Mouse (Mus musculus) lung, postnatal 36 days (tissue): ENCODE measurements around the gene Hs3st6.

ENCODE experiments used
- DNase-seq: peaks from one replicate; pipeline ENCODE4 v3.0.0; 2022; ENCODE audit warnings: mixed read lengths

Gene Hs3st6

DNA sequence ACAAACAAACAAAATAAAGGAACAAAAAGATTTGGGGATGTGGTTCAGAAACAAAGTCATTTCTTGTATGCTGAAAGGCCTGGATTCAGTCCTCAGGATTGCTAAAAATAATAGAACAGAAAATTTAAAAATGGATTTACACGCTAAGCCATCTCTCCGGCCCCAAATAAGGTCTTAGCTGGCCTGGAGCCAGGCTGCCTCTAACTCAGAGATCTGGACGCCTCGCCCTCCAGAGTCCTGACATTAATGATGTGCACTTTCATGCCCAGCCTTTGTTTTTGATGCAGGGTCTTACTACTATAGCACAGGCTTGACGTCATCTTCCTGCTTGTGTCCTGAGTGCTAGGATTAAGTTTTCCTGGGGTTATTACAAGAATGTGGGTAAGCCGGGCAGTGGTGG, 23.7 kb upstream of the Hs3st6 start:
- no peak for DNase-seq

DNA sequence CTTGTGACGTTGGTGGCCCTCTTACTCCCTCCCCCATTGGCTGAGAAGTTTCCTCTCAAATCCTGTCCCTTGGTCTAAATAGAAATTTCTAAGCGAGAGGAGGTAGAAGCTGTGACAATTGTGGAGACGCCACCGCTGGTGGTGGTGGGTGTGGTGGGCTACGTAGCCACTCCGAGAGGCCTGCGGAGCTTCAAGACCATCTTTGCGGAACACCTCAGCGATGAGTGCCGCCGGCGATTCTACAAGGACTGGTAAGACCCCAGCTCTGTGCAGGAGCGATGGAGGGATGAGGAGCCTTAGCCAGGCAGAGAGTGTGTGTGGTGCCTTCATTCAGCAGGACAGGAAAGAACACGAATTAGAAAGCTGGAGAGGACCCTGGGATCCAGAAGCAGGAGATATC, 22.0 kb upstream of the Hs3st6 start:
- DNase-seq: no peak

DNA sequence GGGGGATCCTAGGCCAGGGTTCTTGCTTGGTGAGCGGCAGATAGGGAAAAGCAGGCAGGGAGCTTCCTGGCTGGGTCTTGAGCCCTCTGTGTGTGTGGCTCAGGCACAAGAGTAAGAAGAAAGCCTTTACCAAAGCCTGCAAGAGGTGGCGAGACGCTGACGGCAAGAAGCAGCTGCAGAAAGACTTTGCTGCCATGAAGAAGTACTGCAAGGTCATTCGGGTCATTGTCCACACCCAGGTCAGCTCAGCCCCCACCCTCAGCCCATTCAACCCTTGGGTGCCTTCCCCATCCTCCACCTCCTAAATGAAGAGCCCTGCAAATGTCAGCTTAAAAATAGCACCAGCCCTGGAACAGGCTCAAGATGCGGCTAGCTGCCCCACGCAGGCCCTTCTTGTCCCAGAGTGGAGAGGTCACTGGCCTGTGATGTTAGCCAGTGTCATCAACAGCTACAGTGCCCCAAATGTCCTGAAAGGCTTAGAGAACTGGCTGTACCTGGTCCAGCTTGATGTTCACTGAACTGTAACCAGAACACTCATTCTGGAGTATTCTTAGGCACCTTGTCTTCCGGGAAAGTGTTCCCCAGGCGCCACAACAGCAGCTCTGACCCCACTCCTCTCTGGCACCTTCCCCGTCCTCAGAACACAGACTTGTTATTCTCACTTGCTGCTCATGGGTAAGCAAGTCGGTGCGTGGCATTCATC, 20.4 kb upstream of the Hs3st6 start:
- no peak for DNase-seq

DNA sequence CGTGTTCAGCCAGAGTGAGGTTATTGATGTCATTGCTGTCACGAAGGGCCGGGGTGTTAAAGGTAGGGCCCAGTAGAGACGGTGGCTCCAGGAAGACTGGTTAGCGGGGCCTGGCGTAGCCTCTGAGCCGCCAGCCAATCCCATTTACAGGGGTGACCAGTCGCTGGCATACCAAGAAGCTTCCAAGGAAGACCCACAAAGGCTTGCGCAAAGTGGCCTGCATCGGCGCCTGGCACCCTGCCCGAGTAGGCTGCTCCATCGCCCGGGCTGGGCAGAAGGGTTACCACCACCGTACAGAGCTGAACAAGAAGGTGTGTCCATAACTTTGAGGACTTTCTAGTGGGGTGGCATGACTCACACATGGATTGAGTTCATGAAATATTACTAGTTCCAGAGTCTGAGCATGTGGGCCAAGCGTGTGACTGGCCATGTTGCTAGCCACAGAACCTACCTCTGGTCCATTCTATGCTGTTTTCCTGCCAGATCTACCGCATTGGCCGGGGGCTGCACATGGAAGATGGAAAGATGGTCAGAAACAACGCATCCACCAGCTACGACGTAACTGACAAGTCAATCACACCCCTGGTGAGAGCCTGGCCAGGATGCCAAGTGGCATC, 19.2 kb upstream of the Hs3st6 start:
- no peak for DNase-seq

DNA sequence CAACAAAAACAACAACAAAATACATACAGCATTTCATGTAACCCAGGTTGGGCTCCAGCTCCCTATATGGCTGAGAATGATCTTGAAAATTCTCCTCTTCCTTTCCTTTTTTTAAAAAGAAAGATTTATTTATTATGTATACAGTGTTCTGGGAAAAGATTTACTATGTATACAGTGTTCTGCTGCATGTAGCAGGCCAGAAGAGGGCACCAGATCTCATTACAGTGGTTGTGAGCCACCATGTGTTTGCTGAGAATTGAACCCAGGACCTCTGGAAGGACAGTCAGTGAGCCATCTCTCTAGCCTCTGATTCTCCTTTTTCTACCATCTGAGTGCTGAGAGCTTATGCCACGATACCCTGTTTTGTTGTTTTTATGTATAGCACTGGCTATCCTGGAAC, 18.3 kb upstream of the Hs3st6 start:
- peak; percentile 24 for DNase-seq

DNA sequence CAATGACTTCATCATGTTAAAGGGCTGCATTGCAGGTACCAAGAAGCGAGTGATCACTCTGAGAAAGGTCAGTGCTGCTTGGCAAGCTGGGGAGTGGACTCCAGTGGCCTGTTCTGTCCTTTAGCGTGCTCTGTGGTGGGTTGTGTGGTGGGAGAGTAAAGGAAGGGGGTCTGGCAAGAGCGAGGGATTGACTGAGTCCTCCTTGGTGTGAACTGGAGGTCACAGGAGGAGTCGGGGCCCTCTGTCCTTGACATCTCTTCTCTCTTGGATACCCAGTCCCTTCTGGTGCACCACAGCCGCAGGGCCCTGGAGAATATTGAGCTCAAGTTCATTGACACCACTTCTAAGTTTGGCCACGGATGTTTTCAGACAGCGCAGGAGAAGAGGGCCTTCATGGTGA, 17.3 kb upstream of the Hs3st6 start:
- DNase-seq: no peak

DNA sequence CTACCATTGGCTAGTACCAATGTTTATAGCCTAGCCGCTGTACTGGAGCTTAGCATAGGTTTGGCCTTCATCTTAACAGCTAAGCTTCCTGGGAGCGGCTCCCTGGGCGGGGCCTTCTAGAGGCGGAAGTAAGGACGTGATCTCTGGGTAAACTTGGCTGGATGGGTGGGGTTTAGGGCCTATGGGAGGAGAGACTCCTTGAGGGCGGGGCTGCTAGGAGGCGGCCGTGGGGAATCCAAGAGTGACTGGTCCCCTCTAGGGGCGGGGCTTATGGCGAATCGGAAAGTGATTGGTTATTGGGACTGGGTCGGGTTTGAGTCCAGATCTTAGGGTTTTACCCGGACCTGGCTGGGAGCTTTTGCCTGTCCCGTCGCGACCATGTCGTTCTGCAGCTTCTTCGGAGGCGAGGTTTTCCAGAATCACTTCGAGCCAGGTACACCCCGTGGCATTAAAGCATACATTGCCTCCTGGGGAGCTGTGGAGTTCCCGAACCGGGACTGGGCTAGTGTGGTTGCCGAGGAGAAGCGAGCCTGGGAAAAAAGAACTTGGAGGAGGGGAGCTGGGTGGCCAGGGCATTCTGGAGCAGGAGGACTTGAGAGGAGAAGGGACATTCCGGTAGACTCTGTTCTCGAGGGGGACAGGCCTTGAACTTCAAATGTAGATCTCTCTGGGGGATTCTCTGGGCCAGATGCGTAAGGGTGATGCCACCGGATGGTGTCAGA, 16.3 kb upstream of the Hs3st6 start, which contains the start of gene Msrb1:
Gene Msrb1, plus strand, starts transcription at position 313 of the 722 bp plus-strand sequence.
- peak; percentile 100 for DNase-seq

DNA sequence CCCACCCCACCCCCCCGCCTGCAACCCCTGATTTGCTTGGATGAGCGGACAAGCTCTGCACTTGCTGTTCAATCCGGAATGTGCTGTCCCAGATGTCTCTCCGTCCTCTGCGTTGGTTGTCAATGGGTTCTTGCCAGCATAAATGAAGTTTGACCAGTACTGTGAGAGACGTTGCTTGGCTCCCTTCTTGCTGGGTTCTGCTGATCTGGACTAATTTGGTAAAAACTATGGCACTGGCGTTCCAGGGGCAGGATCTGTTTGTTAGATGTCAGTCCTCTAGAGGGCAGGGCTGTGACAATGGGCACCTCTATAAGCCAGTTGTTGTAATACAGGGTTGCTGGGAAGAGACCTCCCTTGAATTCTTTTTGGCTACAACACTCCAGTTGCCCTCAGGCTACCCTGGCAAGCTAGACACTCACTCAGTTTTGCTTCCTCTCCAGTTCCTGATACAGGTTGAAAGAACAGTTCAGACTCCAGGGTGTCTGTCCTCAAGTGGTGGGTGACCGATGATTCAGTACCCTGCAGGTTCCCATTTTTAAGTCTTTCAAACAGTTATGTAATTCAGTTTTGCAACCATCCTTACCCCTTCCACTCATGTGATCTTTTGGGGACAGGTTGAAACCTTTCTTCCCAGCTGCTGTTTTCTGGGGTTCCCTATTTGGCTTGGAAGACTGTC, 15.5 kb upstream of the Hs3st6 start:
- DNase-seq: peak; percentile 50

DNA sequence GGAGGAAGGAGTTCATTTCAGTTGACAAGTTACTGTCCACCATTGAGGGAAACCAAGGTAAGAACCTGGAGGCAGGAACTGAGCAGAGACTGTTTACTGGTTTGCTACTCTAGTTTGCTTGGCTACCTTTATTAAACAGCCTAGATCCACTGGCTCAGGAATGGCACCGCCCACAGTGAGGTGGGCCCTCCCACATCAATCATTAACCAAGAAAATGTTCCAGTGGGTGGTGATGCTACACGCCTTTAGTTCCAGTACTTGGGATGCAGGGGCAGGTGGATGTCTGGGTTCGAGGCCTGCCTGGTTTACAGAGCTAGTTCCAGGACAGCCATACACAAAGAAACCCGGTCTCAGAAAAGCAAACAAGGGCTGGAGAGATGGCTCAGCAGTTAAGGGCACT, 14.6 kb upstream of the Hs3st6 start:
- DNase-seq: peak; percentile 24

DNA sequence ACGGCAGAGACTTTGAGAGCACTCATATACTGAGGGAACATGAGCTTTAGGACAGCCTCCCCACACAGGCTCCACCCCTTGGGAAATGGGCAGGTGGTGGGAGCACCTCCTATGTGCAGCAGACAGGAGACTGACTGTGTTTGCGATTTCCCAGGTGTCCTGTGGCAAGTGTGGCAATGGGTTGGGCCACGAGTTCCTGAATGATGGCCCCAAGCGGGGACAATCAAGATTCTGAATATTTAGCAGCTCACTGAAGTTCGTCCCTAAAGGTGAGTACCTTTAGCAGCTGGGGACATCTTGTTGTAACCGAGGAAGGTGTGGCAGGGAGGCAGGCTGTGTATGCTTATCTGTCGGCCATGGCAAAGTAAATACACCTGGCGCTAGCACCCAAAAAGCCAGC, 12.9 kb upstream of the Hs3st6 start:
- DNase-seq: no peak

DNA sequence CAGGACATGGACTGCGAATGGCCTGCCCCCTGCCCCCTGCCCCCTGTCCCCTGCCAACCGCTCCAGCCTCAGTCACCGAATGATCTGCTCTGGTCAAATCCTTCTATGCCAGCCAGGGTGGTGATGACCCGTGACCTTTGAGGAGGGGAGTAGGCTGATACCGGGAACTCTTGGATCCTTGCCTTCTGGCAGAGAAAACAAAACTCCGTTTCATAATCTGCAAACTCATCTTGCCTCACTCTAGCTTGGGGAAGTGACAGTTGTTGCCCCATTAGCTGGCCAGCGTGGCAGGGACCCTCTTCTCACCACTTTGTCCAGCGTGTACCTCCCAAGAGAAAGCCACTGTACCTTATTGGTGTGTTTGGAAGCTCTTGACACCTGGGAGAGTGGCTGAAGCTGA, 10.5 kb upstream of the Hs3st6 start:
- peak; percentile 63 for DNase-seq

DNA sequence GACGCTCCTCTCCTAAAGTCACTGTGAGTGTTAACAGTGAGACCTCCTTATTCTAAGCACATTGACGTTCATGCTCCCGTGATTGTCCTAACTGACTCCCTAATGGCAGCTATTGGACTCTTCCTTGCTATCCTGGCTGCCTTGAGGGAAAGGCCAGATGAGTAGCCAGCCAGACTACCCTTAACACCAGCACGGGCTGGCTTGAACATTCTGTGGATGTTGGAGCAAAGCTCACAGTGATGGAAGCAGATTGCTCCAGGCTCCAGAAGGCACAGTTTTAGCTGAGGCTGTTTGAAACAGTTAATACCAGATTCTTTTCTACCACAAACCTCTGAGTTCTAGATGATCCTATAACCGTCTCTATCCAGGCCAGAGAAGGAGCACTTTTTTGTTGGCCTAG, 8.9 kb upstream of the Hs3st6 start:
- no peak for DNase-seq

DNA sequence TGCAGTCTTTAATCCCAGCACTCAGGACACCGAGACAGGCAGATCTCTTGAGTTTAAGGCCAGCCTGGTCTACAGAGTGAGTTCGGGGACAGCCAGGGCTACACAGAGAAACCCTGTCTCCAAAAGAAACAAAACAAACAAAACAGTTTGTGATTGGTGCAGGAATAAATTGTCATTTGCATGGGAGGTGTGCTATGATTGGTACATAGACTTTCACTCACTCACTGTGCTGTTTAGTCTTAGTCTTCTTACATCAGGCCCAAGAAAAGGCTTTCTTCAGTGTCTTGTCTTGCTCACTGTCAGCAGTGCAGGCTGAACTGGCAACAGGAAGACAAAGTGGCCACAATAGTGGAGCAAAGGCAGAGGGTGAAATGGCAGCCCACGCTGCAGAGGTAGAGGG, 8.4 kb upstream of the Hs3st6 start:
- DNase-seq: no peak

DNA sequence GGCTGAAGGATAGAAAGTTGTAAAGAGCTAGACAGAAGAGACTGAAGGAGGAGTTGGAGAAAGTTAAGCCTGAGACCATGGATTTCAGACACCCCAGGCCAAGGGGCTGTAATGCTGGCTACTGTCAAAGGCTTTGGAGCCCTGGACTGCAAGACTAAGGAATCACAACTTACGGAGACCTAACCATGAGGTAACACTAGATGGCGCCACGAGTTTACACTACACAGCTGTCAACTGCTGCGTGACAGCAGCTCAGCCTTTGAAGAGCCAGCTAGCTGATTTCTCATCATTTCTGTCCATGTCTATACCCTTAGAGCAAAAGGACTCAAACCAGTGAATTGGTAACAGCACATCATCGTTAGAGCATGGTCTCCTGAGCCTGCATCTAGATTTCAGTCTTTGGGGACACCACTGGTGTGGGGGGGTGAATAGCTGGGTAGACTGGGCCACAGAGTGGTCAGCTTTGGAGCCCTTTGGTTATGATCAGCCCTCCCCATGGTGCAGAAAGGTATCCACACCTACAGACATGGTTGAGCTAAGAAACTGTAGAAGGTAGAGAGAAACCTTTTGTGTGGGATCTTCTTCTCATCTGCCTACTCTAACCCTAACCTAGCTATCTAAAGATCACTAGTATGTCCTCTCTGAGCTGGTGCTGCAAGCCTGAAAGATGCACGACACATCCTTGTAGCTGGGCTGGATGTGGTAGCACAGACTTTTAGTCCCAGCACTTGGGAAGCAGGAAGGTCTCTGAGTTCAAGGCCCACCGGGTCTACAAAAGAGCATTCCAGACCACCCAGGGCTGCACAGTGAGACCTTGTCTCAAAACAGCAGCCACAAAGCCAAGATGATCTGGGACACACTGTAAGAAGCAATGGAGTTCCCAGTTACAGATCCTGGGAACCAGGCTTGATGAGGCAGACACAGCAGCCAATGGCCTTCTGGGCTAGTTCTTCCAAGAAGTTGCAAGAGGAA, 7.0 kb upstream of the Hs3st6 start:
- peak; percentile 95 for DNase-seq

DNA sequence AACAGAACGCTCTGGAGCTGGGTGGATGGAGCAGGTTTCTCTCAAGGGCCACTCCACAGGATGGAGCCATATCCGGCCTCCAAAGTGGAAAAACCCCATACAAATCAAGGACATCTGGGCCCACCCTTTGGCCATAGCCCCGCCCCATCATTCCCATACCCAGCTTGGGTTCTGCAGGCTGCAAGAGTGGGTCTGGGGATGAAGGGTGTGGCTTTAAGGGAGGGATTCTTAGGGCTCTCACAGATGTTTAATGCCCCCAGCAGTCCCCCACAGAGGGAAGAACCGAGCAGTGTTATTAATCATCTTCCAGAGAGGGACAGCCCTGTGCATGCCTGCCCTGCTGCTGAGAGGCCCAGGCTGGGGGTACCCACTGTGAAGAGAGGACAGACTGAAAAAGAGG, 5.8 kb upstream of the Hs3st6 start:
- no peak for DNase-seq

DNA sequence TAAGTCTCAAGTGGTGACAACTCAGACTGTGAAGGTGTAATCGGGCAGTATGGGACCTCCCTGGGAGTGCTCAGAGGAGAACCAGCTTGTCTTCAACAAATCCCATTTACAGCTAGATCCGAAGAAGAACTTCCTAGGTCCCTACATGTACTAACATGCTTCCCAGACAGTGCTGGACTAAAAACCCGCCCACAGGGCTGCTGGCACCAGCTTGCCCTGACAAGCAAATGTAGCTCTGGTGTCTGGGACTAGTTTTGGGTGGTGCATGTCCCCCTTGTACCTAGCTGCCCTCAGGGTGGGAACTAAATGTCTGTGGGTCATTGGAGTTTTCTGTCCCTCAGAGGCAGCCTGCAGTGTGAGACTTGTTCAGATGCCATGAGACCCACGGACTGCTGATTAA, 1.3 kb upstream of the Hs3st6 start:
- no peak for DNase-seq

DNA sequence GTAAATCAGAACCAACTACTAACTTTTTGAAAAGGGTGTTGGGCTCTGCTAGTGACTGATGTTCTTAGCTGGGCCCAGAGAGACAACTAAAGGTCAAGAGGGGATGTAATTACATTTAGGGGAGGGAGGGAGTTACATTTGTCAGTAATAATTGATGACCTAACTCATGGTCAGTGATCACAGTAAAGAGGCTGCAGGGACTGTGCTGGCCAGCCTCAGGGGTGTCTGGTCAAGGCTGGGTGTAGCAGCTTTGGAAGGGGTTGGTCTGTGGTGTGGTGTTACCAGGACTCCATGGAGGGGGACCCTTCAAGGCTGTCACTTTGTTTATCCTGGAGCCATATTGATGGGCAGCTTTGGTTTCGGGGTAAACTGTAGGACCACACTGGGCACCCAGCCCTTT, 4.6 kb downstream of the Hs3st6 start:
- no peak for DNase-seq

DNA sequence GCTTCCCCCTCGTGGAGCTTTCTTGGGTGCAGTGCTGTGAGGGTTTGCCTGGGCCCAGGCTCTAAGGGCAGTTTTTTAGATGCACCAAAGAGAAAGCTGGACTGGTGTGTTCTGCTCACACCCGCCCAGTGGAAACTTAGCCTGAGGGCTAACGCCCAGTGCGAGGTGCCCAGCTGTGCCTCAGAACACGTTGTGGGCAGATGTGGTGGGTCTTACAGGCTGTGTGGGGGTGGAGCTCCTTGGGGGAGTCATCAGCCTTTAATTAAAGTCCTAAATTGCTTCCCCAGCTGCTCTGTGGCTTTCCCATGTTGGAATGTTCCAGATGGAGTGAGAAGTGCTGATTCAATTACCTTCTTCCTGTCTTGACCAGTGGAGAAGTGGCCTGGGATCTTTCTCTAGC, 8.3 kb downstream of the Hs3st6 start:
- DNase-seq: no peak

DNA sequence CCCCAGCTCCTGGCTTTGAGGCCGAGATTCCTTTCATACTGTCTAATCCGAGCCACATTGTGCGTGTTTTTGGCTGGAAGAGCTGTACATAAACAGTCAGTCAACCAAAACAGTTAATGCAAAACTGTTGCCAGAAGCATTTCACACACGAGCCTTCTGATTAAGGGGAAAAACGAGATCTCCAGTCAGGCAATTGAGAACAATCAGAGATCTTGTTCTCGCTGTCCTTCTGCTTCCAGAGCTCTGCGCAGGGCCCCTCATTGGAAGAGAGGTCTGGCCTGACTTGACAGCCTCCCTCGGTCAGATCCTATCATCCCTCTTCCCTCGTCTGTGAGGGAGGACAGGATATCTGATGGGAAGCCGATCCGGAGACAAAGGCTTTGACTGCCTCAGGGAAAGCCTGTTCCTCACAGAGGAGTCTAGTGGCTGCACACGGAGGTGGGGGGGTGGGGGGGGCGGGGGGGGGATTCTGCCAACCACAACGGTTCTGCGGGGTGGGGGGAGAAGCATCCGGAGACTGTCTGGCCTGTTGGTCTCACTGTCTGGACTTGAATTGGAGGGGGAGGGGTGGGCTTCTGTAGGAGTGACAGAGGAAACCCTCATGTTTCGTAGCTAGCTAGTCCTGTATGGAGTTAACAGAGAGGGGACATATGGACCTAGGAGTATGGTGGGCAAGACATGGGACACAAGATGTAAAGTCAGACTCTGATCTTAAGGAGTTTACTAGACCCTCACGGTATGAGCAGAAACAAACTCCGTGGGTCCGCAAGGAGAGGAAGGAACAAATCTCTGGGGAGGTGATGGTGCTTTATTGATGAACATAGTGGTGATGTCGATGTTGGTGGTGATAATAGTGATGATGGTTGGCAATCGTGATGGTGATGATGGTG, 12.5 kb downstream of the Hs3st6 start:
- no peak for DNase-seq

DNA sequence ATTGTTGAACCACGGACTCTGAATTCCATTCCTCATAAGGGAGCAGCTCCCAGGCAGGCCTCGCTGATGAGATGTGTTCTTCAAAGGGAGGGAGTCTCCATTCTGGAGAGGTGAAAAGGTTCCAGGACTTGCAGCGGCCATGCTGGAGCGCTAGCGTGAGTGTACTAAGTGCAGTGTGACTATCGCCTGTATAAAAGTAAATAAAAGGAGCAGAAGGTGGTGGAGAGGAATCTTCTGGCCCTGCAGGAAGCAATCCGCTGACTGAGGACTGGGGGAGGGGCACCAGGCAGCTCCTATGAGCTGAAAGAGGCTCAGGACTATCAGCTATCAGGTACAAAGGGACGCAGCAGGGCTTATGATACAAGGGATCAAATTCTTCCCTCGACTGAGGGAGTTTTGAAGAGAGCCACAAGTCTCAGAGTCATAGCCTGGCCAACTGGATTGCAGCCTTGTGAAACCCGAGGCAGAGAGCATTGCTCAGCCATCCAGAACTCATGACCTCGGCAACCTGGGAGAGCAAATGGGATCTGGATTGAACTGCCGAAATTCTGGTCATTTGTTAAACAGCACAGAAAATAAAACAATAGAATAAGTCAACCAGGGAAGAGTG, 13.6 kb downstream of the Hs3st6 start:
- DNase-seq: no peak

DNA sequence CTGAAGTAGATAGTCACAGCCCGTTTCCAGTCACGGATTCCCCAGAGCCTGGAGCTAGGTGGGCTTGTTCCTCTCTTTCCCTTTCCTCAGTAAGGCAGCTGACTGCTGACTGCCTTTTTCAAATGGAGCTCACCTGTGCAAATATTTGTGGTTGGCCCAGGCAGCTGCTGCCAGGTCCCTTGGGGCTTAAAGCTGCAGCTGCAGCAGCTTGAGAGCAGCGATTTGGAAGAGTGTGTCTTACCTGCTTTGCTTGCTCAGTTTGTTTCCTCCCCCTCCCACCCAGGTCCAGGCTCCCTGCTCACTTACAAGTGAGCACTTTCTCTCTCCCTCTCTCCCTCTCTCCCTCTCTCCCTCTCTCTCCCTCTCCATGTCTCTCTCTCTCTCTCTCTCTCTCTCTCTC, 16.4 kb downstream of the Hs3st6 start:
- no peak for DNase-seq
